Mouse (Mus musculus) C2C12 (cell line): ENCODE measurements around the gene Atg4b.

ENCODE experiments used
- CEBPB ChIP-seq: IDR thresholded peaks from one replicate; pipeline ENCODE4 v1.6.1; 2011; ENCODE audit warnings: low read depth, mild to moderate bottlenecking, control low read depth, moderate library complexity
- CTCF ChIP-seq: IDR thresholded peaks from one replicate; pipeline ENCODE4 v1.5.1; 2011; ENCODE audit not compliant: control insufficient read depth, insufficient read depth, insufficient read length
- MYOD1 ChIP-seq: IDR thresholded peaks from one replicate; pipeline ENCODE4 v1.6.1; 2011; ENCODE audit warnings: low read depth; ENCODE audit not compliant: control insufficient read depth, insufficient read length
- MYOG ChIP-seq: IDR thresholded peaks from one replicate; pipeline ENCODE4 v1.6.1; 2011; ENCODE audit not compliant: control insufficient read depth, insufficient read length; ENCODE audit errors: extremely low read depth
- USF1 ChIP-seq: IDR thresholded peaks from one replicate; pipeline ENCODE4 v1.6.1; 2011; ENCODE audit warnings: low read depth, mild to moderate bottlenecking, control low read depth, moderate library complexity

DNA sequence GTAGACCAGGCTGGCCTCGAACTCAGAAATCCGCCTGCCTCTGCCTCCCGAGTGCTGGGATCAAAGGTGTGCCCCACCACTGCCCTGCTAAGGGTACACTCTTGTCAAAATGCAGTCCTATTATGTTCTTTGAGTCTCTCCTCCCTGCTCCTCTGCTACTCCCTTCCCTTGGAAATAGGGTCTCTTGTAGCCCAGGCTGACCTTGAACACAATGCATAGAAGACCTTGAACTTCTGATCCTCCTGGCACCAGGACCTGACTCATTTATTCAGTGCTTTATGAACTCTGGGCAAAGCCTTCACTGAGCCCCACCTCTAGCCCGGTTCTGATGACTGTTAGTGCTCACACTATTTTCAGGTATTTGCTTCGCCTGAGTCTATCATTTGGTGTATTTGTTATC lies 13.6 kb upstream of the Atg4b start:
- no peak for TF ChIP-seq CTCF
- TF ChIP-seq MYOD1 = no peak
- no peak for TF ChIP-seq USF1
- TF ChIP-seq MYOG = no peak
- TF ChIP-seq CEBPB = no peak
